Mouse (Mus musculus): ENCODE data around the gene 9930021J03Rik.

9930021J03Rik gene

GRCm38 (mm10) chr19:29805917-29806785 lies at the start of gene 9930021J03Rik:
Gene 9930021J03Rik, minus strand, starts transcription at chr19:29805989.
- in situ Hi-C loops (cut with MseI, MboI), result no loop called here

- in situ Hi-C loops (cut with MseI, MboI), result no loop called here
Observed at GRCm38 (mm10) chr19:29853711-29854110, 47.9 kb upstream of the 9930021J03Rik start.

DNA sequence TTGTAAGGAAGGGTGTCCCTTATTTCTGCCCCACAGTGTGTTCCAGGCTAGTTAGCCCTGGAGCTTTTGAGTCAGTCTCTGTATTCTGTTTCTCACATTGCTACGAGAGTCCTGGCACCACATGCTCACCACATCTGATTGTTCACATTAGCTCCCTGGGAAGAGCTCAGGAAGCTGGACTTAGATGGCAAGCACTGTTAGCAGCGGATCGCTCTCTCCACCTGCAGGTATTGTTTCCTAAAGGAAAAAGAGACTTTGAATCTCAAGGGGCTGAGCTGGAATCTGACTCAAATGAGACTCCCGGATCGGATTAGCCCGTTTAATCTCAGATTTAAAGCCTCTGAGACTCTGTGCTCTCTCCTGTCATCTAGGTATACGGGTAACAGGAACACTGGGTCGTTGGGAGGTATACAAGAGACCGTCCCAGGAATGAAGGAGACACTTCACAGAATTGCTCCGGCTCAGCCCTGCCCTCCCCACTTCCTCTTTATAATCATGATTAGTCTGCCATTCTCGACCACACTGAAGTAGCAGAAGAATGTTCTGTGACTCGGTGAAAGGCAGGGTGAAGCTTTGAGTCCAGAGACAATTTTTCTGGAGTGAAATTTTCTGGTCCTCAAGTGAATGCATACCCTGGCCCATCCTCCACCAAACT lies 45.4 kb upstream of the 9930021J03Rik start:
- in situ Hi-C loops (cut with MseI, MboI), result no loop called here

- in situ Hi-C loops (cut with MseI, MboI), result no loop called here
Observed at GRCm38 (mm10) chr19:29849924-29850551, 44.2 kb upstream of the 9930021J03Rik start.

DNA sequence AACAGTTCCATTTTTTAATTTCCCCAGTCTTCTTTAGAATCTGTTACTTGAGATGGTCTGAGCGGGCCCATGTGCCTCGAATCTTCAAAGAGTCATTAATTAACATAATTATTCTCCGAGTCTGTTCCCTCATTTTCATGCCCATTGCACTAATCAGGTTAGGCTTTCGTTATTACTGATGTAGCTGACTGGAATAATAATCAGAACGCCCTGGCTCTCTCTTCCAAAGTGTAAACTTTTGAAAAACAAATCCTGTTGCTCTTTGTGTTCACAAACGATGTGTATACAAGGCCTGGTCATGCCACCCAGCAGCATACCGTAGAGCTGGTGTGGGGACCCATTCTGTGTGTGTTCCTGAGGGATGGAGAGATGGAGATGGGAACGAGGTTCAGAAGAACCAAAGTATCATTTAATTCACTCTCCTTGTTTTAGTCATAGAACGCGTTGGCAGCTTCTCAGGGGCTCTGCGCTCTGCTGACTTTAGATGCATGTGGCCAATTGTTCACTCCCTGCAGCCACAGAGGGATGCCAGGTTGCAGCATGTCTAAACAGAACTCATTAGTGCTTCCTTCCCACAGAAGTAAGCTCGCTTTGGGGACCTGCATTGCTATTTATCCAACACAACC lies 38.4 kb upstream of the 9930021J03Rik start:
- in situ Hi-C loops (cut with MseI, MboI), result no loop called here

DNA sequence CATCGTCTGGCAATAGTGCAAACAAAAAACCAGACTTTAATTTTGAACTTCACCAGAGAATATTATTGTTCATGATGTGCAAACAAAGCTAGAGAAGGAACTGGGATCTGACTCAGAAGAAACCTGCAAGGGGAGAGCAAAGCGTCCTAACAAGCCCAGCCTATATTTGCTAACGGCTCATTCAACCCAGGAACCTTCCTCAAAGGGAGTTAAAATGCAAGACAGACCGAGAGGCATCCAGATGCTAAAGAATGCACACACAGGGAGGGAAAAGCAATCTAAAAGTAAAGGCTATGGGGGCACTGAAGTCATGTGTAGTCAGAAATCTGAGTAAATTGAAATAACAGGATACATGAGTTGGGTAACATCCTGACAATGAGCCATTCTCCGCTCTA lies 37.8 kb upstream of the 9930021J03Rik start:
- in situ Hi-C loops (cut with MseI, MboI), result no loop called here

DNA sequence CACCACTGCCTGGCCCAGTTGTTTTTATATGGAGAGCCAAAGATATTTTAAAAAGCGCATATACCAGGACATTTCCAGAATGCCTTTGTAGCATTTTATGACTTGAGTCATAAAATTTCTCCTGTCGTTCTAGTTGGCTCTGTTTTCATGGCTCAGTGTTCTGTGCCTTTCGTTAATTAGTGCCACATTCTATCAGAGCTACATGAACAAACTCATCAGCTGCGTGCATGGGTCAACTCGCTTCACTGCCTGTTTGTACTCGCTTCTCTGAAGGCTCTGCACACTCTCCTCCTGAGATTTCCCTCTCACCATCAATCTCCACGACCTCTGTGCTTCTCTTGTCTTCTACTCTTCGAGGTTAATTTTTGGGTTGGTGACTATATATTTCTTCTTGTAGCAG lies 37.2 kb upstream of the 9930021J03Rik start:
- in situ Hi-C loops (cut with MseI, MboI), result no loop called here

GRCm38 (mm10) chr19:29840642-29841041 lies 34.9 kb upstream of the 9930021J03Rik start:
- in situ Hi-C loops (cut with MseI, MboI), result no loop called here

DNA sequence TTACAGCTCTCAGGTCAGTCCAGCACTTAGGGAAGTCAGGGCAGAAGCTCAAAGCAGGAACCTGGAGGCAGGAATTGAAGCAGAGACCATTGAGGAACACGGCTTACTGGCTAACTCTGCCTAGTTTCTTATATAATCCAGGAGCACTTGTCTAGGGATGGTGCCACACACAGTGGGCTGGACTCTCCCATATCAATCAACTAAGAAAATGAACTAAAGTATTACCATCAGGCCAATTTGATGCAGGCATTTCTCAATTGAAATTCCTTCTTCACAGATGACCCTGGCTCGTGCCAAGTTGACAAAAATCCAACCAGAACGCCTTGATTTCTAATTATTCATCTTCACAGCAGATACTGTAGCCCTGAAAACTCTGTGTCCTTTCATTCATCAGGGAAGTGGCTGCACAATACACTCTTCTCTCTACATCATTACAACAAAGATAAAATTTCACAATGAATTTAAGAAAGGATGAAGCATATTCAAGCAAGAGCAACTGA lies 32.9 kb upstream of the 9930021J03Rik start:
- in situ Hi-C loops (cut with MseI, MboI), result no loop called here

- in situ Hi-C loops (cut with MseI, MboI), result no loop called here
Observed at GRCm38 (mm10) chr19:29838171-29838570, 32.4 kb upstream of the 9930021J03Rik start.

DNA sequence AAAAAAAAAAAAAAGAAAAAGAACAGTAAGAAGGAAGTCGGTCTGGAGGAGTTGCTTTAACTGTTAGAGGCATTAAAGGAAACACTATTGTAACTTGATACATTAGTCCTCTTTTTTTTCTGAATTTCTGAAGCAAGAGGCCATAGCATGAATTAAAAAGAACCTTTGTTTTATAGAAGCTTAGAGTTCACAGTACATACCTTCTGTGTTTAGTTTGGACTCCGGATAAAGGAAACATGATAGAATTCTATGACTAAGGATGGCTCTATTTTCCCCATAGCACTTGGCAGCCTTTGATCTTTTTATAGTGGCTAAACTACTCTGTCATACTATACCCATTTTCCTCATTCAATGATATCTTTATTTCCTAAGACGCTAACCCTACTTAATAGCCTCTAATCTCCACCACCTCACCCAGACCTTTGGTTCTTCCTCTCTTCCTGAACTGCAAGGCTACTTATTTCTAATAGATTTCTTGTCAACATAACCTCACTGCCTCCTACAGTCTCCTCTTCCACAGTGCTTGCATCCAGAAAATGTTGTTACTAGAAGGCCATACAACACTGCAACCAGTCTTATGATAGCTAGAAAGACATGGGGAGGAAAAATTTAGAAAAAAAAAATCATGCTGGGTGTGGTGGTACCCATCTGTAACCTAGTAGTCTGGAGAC lies 29.7 kb upstream of the 9930021J03Rik start:
- in situ Hi-C loops (cut with MseI, MboI), result no loop called here

DNA sequence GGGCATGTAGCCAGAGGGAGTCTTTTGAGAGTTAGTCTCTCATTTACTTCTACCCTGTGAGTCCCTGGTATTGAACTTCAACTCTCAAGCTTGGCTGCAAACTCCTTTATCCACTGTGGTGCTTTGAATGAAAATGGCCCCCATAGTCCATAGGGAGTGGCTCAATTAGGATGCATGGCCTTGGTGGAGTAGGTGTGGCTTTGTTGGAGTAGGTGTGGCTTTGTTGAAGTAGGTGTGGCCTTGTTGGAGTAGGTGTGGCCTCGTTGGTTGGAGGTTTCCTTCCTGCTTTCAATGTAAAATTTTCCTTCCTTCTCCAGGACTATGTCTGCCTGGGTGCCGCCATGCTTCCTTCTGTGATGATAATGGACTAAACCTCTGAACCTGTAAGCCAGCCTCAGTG lies 25.1 kb upstream of the 9930021J03Rik start:
- in situ Hi-C loops (cut with MseI, MboI), result no loop called here

- in situ Hi-C loops (cut with MseI, MboI), result loop anchor here (5.0 to 10.0 kb wide), 2 partner anchors 146 to 149 kb away; no protein-coding TSS in a partner anchor
Observed at GRCm38 (mm10) chr19:29828558-29828957, 22.8 kb upstream of the 9930021J03Rik start.

DNA sequence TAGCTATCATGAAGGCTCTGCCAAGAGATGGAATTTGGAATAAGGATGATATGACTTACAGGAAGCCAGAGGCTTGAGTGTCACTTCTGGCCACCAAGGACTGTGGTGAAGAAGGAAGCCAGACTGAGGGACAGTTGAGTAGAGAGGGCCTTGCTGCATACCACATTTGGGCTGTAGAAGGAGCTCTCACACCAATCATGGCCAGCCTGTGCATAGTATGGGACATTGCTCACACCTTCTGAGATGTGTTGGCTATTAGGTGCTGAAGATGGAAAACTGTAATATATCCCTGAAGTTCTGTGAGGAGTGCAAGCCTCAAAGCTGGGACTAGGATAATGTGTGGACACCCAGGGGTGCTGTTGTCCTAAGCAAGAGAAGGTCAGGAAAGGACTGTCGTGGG lies 20.9 kb upstream of the 9930021J03Rik start:
- in situ Hi-C loops (cut with MseI, MboI), result loop anchor here (5.0 to 10.0 kb wide), 2 partner anchors 148 to 151 kb away; no protein-coding TSS in a partner anchor

GRCm38 (mm10) chr19:29825003-29825402 lies 19.2 kb upstream of the 9930021J03Rik start:
- in situ Hi-C loops (cut with MseI, MboI), result loop anchor here (5.0 to 10.0 kb wide), 2 partner anchors 150 to 152 kb away; no protein-coding TSS in a partner anchor

DNA sequence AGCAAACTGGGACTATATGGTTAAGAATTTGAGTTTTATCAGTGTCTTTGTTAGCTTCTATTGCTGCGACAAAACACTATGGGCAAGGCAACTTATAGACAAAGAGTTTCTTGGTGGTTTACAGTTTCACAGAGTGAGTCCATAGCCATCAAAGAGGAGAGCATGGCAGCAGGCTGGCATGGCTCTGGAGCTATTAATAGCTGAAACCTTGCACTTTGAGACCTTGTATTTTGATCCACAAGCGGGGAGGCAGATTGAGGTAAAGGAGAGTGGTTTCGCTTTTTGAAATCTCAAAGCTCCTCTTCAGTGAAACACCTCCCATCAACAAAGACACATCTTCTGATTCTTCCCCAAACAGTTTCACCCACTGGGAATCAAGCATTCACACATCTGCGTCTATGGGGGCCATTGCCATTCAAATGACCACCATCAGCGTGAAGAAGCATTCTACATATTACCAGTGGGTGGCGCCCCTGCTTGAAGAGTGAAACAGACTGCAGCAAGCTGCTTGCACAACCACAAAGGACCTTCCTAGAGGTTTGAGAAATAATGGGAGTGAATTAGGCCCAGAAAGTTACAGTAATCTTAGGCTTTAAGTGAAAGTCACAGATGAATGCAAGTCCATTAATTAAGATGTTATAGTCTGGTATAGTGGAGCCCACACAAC lies 18.4 kb upstream of the 9930021J03Rik start:
- in situ Hi-C loops (cut with MseI, MboI), result loop anchor here in 1 of 2 experiments (10.0 kb wide), 1 partner anchor 151 kb away; no protein-coding TSS in a partner anchor

DNA sequence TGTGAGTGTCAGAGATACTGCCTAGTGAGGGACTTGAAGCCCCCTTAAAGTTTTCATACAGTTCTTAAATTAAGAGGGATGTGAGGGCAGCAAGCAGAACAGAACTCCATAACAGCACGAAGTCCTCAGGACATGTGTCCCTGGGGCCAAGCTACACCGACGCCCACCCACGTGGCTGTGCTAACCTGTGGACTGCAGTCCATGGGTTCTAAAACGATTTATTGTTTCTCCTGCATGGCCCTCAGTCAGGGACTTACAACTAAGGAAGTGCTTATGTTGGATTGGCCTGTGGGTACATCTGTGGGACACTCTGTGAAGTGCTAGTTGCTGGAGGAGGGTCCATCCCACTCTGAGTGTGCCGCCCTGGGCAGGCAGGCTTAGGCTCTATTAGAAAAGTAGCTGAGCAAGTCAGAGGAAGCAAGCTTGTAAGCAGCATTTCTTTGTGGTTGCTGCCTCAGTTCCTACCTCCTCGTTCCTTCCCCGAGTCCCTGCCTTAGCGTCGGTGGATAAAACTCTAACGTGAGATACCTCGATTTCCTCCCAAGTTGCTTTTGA lies 17.7 kb upstream of the 9930021J03Rik start:
- in situ Hi-C loops (cut with MseI, MboI), result loop anchor here in 1 of 2 experiments (10.0 kb wide), 1 partner anchor 151 kb away; no protein-coding TSS in a partner anchor

DNA sequence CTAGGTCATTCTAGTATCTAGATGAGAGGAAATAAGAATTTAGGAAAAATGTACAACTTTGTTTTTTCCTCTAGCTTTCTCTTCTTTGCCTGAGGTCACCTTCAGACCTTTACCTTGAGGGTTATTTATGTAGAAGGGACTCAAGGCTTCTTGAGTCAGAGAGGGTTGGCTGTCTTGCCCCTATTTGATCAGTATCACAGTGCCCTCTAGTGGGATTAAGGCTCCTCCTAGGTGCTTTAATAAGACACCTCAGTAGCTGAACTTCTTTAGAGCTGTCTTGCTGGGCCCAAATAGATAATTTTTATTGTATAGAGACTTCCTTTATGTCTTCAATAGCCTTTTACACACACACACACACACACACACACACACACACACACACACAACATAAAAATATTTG lies 15.2 kb upstream of the 9930021J03Rik start:
- in situ Hi-C loops (cut with MseI, MboI), result loop anchor here in 1 of 2 experiments (10.0 kb wide), 1 partner anchor 154 kb away; no protein-coding TSS in a partner anchor

GRCm38 (mm10) chr19:29812581-29813460 lies 7.0 kb upstream of the 9930021J03Rik start, which contains the start of gene Ranbp6:
Gene Ranbp6, minus strand, starts transcription at chr19:29812974.
- in situ Hi-C loops (cut with MseI, MboI), result no loop called here
